Mouse (Mus musculus) liver, adult 2 months (tissue): ENCODE data around the gene Fndc7.

ENCODE experiments used
- CTCF ChIP-seq: fragments of 200-500 bp; IDR thresholded peaks from 2 replicates; pipeline ENCODE4 v1.5.1; 2011; ENCODE audit warnings: low read depth, low read length, control low read depth
- POLR2A ChIP-seq: fragments of 200-500 bp; IDR thresholded peaks from 2 replicates; pipeline ENCODE4 v1.6.1; 2011; ENCODE audit warnings: low read length, control low read depth; ENCODE audit not compliant: insufficient read depth; ENCODE audit errors: extremely low read depth

DNA sequence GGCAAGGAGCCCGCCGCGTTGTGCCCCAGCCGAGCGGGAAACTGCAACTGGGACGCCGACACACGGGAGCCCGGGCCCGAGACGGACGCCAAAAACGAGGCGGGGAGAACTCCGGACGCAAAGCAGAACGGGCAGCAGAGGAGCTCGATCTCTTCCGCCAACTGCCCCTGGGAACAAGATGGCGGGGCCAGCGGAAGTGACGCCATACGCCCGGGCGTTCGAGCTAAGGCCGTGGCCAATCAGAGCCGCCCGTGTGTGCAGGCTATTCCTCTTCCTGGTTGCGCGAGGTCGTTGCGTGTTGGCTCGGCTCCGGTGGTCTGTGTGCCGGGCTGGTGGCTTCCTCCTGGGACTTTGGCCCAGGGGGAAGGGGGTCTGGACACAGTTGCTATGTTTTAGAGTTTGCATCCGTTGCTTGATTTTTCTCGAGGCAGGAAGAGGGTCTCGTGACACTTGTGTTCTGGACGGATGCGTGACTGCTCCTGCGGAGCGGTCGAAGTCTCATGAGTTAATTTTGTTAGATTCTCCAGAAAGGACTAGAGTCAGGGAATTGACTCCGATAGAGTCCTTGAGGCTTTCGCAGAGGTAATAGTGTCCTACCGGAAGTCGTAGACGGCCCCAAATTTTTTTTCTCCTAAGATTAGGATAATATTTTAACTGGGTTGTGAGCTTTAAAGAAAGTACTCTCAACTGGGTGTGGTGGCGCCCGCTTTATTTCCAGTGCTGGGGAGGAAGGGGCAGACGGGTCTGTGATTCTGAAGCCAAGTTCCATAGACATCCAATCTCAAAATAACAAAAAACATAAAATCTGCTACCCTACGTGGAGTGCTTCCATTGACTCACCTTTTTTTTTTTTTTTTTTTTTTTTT is 22.0 kb upstream of the Fndc7 start, which contains the start of gene Prpf38b:
- TF ChIP-seq POLR2A: peak; percentile 91
- TF ChIP-seq CTCF: no peak
